Mouse (Mus musculus) C2C12 (cell line): ENCODE results near the gene Entpd6. TPM values are rescaled to one million over a fixed set of nuclear protein-coding genes. Genes with fewer than 3 reads are reported as not detected.

Experiments
- H3K27me3 ChIP-seq: one replicate; pipeline ENCODE4 v1.6.1; 2011; ENCODE audit not compliant: control insufficient read depth, insufficient read depth, insufficient read length
- H3K36me3 ChIP-seq: one replicate; pipeline ENCODE4 v1.6.1; 2011; ENCODE audit not compliant: control insufficient read depth, insufficient read depth
- H3K4me3 ChIP-seq: one replicate; pipeline ENCODE4 v1.5.1; 2011; ENCODE audit warnings: mild to moderate bottlenecking, control low read depth; ENCODE audit not compliant: poor library complexity, insufficient read depth, severe bottlenecking
- H3K79me2 ChIP-seq: one replicate; pipeline ENCODE4 v1.6.1; 2011; ENCODE audit not compliant: control insufficient read depth, insufficient read depth
- H3K79me3 ChIP-seq: one replicate; pipeline ENCODE4 v1.6.1; 2011; ENCODE audit warnings: low read depth, control low read depth
- H3ac ChIP-seq: one replicate; pipeline ENCODE3; 2011; ENCODE audit warnings: low read depth; ENCODE audit not compliant: control insufficient read depth, insufficient read length
- CEBPB ChIP-seq: IDR thresholded peaks from one replicate; pipeline ENCODE4 v1.6.1; 2011; ENCODE audit warnings: low read depth, mild to moderate bottlenecking, control low read depth, moderate library complexity
- CTCF ChIP-seq: IDR thresholded peaks from one replicate; pipeline ENCODE4 v1.5.1; 2011; ENCODE audit not compliant: control insufficient read depth, insufficient read depth, insufficient read length
- FOSL1 ChIP-seq: IDR thresholded peaks from one replicate; pipeline ENCODE4 v1.8.0; 2011; ENCODE audit warnings: mild to moderate bottlenecking, low read length; ENCODE audit not compliant: poor library complexity, insufficient read depth, severe bottlenecking
- MAX ChIP-seq: IDR thresholded peaks from one replicate; pipeline ENCODE4 v1.6.1; 2011; ENCODE audit warnings: mild to moderate bottlenecking, control low read depth
- MYOD1 ChIP-seq: IDR thresholded peaks from one replicate; pipeline ENCODE4 v1.6.1; 2011; ENCODE audit warnings: low read depth; ENCODE audit not compliant: control insufficient read depth, insufficient read length
- MYOG ChIP-seq: IDR thresholded peaks from one replicate; pipeline ENCODE4 v1.6.1; 2011; ENCODE audit not compliant: control insufficient read depth, insufficient read length; ENCODE audit errors: extremely low read depth
- USF1 ChIP-seq: IDR thresholded peaks from one replicate; pipeline ENCODE4 v1.6.1; 2011; ENCODE audit warnings: low read depth, mild to moderate bottlenecking, control low read depth, moderate library complexity
- polyA plus RNA-seq: library from polyadenylated mRNA; unstranded; fragments of >200 nt; fragmentation: generic; extraction: Trizol; gene quantifications from one replicate; pipeline ENCODE4 v1.2.1, GENCODE M21; 2012; ENCODE audit warnings: missing spikeins

Gene Entpd6
- polyA plus RNA-seq, 1 experiment, result 10.3 TPM

DNA sequence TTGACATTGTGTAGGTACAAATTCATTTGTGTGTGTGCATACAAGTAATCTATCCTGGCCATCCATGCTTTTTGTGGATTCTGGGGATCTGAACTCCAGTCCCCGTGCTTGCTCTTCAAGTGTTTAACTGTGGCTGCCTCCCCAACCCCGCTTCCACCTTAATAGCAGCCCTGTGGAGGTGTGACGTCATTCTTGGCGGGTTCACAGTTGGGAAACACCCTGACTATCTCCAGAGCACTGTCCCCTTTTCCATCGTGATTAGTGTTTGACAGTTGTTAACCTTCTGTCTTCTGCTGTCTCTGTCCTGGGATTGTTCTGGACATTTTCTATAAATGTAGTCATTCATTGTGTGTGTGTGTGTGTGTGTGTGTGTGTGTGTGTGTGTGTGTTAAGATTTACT lies 61.8 kb downstream of the Entpd6 start:
- Histone ChIP-seq H3K79me2 (no peaks in the 10 kb centered on the region), H3K36me3 (peaks cover 37% of the 10 kb centered on the region), H3K4me3 (no peak overlapping the region), H3ac (no peak overlapping the region), H3K27me3 (no peaks in the 10 kb centered on the region), H3K79me3 (no peaks in the 10 kb centered on the region)
- no peak for TF ChIP-seq USF1
- no peak for TF ChIP-seq CEBPB
- no peak for TF ChIP-seq MYOD1
- no peak for TF ChIP-seq CTCF
- TF ChIP-seq MAX, result no peak
- TF ChIP-seq FOSL1, result no peak
- TF ChIP-seq MYOG, result no peak

GRCm38 (mm10) chr2:150812816-150813215 lies 64.0 kb downstream of the Entpd6 start:
- no peaks in the 10 kb centered on the region for H3K79me3 ChIP-seq
- peaks cover 45% of the 10 kb centered on the region for H3K36me3 ChIP-seq
- no peaks in the 10 kb centered on the region for H3K79me2 ChIP-seq
- H3K4me3 ChIP-seq, result no peak overlapping the region
- no peaks in the 10 kb centered on the region for H3K27me3 ChIP-seq
- no peak for TF ChIP-seq MYOG
- no peak for TF ChIP-seq MYOD1
- no peak for TF ChIP-seq USF1
- no peak overlapping the region for H3ac ChIP-seq

- H3K79me2 ChIP-seq, result no peaks in the 10 kb centered on the region
- H3ac ChIP-seq, result no peak overlapping the region
- H3K4me3 ChIP-seq, result no peak overlapping the region
- H3K36me3 ChIP-seq, result peaks cover 54% of the 10 kb centered on the region
- H3K27me3 ChIP-seq, result no peaks in the 10 kb centered on the region
- H3K79me3 ChIP-seq, result no peaks in the 10 kb centered on the region
- no peak for TF ChIP-seq CTCF
- TF ChIP-seq FOSL1, result no peak
- TF ChIP-seq MAX, result no peak
- no peak for TF ChIP-seq USF1
- TF ChIP-seq MYOG, result no peak
- TF ChIP-seq CEBPB, result no peak
- TF ChIP-seq MYOD1, result no peak
Observed at GRCm38 (mm10) chr2:150816676-150817402, 68.0 kb downstream of the Entpd6 start.

DNA sequence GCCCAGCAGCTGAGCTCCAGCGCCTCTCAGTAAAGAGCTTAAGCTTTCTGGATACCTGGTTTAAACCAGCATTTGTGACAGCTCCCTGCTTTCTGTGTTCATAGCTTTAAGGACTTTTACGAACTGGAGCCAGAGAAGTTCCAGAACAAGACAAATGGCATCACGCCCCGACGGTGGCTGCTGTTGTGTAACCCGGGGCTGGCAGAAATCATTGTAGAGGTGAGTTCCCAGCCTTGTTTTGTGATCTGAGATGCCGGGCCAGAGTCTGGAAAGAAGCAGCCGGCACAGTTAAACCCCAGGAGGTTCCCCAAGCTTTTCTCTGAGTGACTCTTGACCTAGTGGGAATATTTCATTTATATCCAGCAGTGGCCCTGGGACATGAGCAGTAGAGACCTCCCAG lies 69.9 kb downstream of the Entpd6 start:
- H3K79me3 ChIP-seq, result no peaks in the 10 kb centered on the region
- no peak for TF ChIP-seq CEBPB
- no peak for TF ChIP-seq USF1
- TF ChIP-seq FOSL1, result no peak
- no peak for TF ChIP-seq MYOG
- no peak for TF ChIP-seq MYOD1
- TF ChIP-seq MAX, result no peak
- TF ChIP-seq CTCF, result no peak
- H3K79me2 ChIP-seq, result no peaks in the 10 kb centered on the region
- no peak overlapping the region for H3ac ChIP-seq
- H3K4me3 ChIP-seq, result no peak overlapping the region
- H3K36me3 ChIP-seq, result peaks cover 55% of the 10 kb centered on the region
- H3K27me3 ChIP-seq, result no peaks in the 10 kb centered on the region

GRCm38 (mm10) chr2:150820720-150821119 lies 71.9 kb downstream of the Entpd6 start:
- Histone ChIP-seq H3K27me3 (no peaks in the 10 kb centered on the region), H3K79me3 (no peaks in the 10 kb centered on the region), H3ac (no peak overlapping the region), H3K79me2 (no peaks in the 10 kb centered on the region), H3K4me3 (no peak overlapping the region), H3K36me3 (peaks cover 59% of the 10 kb centered on the region)
- TF ChIP-seq CEBPB (no peak), MYOG (no peak), FOSL1 (no peak), MYOD1 (no peak), CTCF (no peak), MAX (no peak), USF1 (no peak)

Other genes starting within 250 kb of the Entpd6 start
- gene Cst7, start 178.6 kb upstream of the Entpd6 start, polyA plus RNA-seq, result not detected
- gene Apmap, start 140.5 kb upstream of the Entpd6 start, polyA plus RNA-seq, result 25.6 TPM
- gene Acss1, start 80.5 kb upstream of the Entpd6 start, polyA plus RNA-seq, result not detected
- gene Vsx1, start 59.7 kb upstream of the Entpd6 start, polyA plus RNA-seq, result not detected
- gene Pygb, start 37.7 kb downstream of the Entpd6 start, polyA plus RNA-seq, result 39.0 TPM
- 62.7 TPM for gene Abhd12, start 155.7 kb downstream of the Entpd6 start, polyA plus RNA-seq
- 31.3 TPM for gene Gins1, start 156.4 kb downstream of the Entpd6 start, polyA plus RNA-seq